Mouse (Mus musculus) kidney, postnatal 0 days (tissue): ENCODE measurements around the gene Ugt1a1. TPM values are rescaled to one million over a fixed set of nuclear protein-coding genes. Genes with fewer than 3 reads are reported as not detected.

Experiments
- ATAC-seq: fragments of 200-750 bp; cut with Nextera tagmentation; replicated peaks from 2 replicates; pipeline ENCODE4 v1.8.0; 2017; ENCODE audit warnings: low read depth, moderate number of reproducible peaks, moderate TSS enrichment, moderate library complexity; ENCODE audit not compliant: low FRiP score
- DNase-seq: peaks from one replicate; pipeline ENCODE4 v3.0.0-alpha.2; 2016; ENCODE audit warnings: low spot score
- H3K27ac ChIP-seq: fragments of 300-500 bp; sonication (generic); 2 replicates; pipeline ENCODE4 v1.5.1; 2014; ENCODE audit warnings: mild to moderate bottlenecking
- H3K27me3 ChIP-seq: fragments of 300-500 bp; sonication (generic); 2 replicates; pipeline ENCODE4 v1.6.1; 2014; ENCODE audit warnings: low read length, mixed read lengths; ENCODE audit not compliant: insufficient read depth
- H3K36me3 ChIP-seq: fragments of 300-500 bp; sonication (generic); 2 replicates; pipeline ENCODE4 v1.6.1; 2014; ENCODE audit warnings: low read length, mixed read lengths; ENCODE audit not compliant: insufficient read depth
- H3K4me1 ChIP-seq: fragments of 300-500 bp; sonication (generic); replicated peaks from 2 replicates; pipeline ENCODE4 v1.6.1; 2014; ENCODE audit warnings: antibody characterized with exemption, low read length, mixed read lengths; ENCODE audit not compliant: insufficient read depth
- H3K4me2 ChIP-seq: fragments of 300-500 bp; sonication (generic); 2 replicates; pipeline ENCODE4 v1.6.1; 2014; ENCODE audit warnings: mild to moderate bottlenecking, low read length, moderate library complexity, mixed read lengths
- H3K4me3 ChIP-seq: fragments of 300-500 bp; sonication (generic); replicated peaks from 2 replicates; pipeline ENCODE4 v1.5.1; 2014; ENCODE audit warnings: low read depth, low read length
- H3K9ac ChIP-seq: fragments of 300-500 bp; sonication (generic); 2 replicates; pipeline ENCODE4 v1.6.1; 2014; ENCODE audit warnings: low read depth, low read length
- H3K9me3 ChIP-seq: fragments of 300-500 bp; sonication (generic); replicated peaks from 2 replicates; pipeline ENCODE4 v1.6.1; 2016; ENCODE audit warnings: low read length, inconsistent platforms, mixed read lengths
- CTCF ChIP-seq: IDR thresholded peaks from 2 replicates; pipeline ENCODE4 v1.5.1; 2016; ENCODE audit warnings: antibody characterized with exemption, low read depth, mild to moderate bottlenecking, moderate library complexity
- WGBS: fragments of 180-500 bp; shearing (Covaris S2); extraction: QIAGEN DNeasy Blood & Tissue Kit; methylation state at CpG from one replicate; pipeline ENCODE4 v1.1.7; 2014; 5-methylcytosine and 5-hydroxymethylcytosine counted together
- polyA plus RNA-seq: library from polyadenylated mRNA; unstranded; fragments of >200 nt; fragmentation: Nextera tagmentation; extraction: Ambion mirVana; gene quantifications from 2 replicates; pipeline ENCODE4 v1.2.1, GENCODE M21; 2015

The Ugt1a1 gene
- polyA plus RNA-seq, 1 experiment from 2014 or later, result 6.2 TPM

DNA sequence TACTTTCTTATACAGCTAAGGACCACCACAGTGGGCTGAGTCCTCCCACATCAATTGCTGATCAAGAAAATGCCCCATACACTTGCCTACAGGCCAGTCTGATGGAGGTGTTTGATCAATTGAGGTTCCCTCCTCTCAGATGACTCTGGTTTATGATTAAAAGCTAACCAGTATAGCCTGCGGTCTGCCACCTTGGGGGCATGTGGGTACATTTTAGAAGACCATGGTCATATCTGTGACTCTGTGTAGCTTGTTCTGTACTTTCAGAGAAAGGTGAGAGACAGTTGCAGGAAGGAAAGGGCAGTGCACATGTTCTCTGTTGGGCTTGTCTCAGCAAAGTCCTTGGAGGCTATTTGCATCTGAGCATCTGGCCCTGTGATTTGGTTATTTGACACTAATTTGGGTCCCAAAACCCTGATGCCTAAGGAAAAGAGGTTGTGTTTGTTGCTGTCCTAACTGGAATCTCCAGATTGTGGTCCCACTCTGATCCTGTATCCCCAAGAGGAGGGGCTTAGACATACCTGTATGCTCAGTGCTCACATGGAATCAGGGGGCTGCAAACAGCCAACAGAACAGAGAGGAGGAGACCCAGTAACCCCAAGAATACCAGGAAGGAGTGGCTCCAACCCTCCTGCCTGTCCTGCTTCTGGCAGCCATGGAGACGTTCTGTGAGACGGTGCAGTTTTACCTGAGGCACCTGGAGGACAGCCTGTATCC lies 21.1 kb downstream of the Ugt1a1 start:
- WGBS, result 50% methylated on average over 3 of the region's 3 CpGs
- no peak for ATAC-seq
- H3K4me2 ChIP-seq, result no peak overlapping the region
- no peaks in the 10 kb centered on the region for H3K27me3 ChIP-seq
- peaks cover 76% of the 10 kb centered on the region for H3K9me3 ChIP-seq
- no peak for TF ChIP-seq CTCF
- DNase-seq, result no peak
- H3K4me1 ChIP-seq, result no peaks in the 10 kb centered on the region
- no peaks in the 10 kb centered on the region for H3K36me3 ChIP-seq
- H3K9ac ChIP-seq, result no peak overlapping the region
- H3K4me3 ChIP-seq, result no peak overlapping the region
- no peak overlapping the region for H3K27ac ChIP-seq

DNA sequence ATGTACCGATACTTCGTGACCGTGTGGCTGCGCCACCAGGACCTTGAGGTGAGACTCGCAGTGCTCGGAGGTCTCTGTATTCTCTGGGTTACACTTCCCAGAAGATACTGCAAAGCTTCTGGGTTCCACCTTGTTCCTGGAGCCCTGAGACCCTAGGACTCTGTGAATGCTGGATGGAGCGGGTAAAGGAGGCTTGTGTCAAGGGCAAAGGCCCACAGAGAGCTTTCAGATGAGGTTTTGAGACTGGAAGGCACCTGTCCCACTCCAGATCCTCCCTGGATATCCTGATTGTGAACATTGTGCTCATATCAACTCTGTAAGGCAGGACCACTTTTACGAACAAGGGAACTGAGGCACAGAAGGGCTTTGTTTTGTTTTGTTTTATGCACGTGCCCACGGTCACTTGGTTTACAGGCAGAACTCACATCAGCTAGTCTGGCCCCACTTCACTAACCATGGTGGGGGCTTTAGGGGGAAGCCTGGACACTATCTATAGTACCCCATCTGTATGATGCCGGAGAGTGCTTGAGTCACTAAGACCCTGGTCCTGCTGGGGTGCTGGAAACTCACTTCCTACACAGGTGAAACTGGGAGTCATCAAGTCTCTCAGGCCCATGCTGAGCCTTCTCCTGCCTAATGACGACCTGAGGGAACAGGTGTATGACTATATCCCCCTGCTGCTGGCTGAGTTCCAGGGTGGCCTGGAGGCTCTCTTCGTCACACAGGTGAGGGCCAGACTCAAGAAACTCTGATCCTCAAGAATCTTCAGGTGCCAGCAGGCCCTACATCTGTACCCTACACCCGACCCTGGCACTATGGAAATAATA lies 21.9 kb downstream of the Ugt1a1 start:
- Histone ChIP-seq H3K9me3 (peaks cover 76% of the 10 kb centered on the region), H3K27me3 (no peaks in the 10 kb centered on the region)
- WGBS, result 65% methylated on average over 14 of the region's 14 CpGs

DNA sequence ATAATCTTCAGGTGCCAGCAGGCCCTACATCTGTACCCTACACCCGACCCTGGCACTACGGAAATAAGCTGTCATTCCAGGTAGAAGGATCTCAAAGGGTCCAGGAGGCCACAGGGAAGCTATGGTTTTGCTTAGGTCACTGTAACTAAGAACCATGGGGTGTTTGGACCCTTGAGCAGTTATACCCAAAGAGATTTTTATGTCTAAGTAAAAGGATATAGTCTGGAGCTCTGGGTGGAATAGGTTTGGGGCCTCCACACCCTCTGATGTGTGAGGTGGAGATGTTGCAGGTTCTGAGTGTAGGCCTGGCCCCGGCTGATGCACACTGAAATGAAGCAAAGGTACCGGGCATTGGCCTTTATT lies 22.5 kb downstream of the Ugt1a1 start:
- no peaks in the 10 kb centered on the region for H3K27me3 ChIP-seq
- H3K4me2 ChIP-seq, result no peak overlapping the region
- H3K27ac ChIP-seq, result no peak overlapping the region
- no peak for ATAC-seq
- H3K4me1 ChIP-seq, result no peaks in the 10 kb centered on the region
- no peak for TF ChIP-seq CTCF
- H3K9me3 ChIP-seq, result peaks cover 72% of the 10 kb centered on the region
- H3K36me3 ChIP-seq, result no peaks in the 10 kb centered on the region
- H3K4me3 ChIP-seq, result no peak overlapping the region
- WGBS, result 61% methylated on average over 4 of the region's 4 CpGs
- no peak for DNase-seq
- no peak overlapping the region for H3K9ac ChIP-seq

More for the DNA sequence above, 21.9 kb downstream of the Ugt1a1 start:
- Histone ChIP-seq H3K36me3 (no peaks in the 10 kb centered on the region), H3K4me2 (no peak overlapping the region), H3K27ac (no peak overlapping the region), H3K9ac (no peak overlapping the region), H3K4me3 (no peak overlapping the region), H3K4me1 (no peaks in the 10 kb centered on the region)
- DNase-seq (no peak), ATAC-seq (no peak)
- no peak for TF ChIP-seq CTCF

GRCm38 (mm10) chr1:88234646-88235045 lies 22.9 kb downstream of the Ugt1a1 start:
- H3K36me3 ChIP-seq, result no peaks in the 10 kb centered on the region
- H3K27me3 ChIP-seq, result no peaks in the 10 kb centered on the region
- H3K4me2 ChIP-seq, result no peak overlapping the region
- H3K9ac ChIP-seq, result no peak overlapping the region
- H3K4me3 ChIP-seq, result no peak overlapping the region
- DNase-seq (no peak), ATAC-seq (no peak)
- H3K4me1 ChIP-seq, result no peaks in the 10 kb centered on the region
- peaks cover 74% of the 10 kb centered on the region for H3K9me3 ChIP-seq
- H3K27ac ChIP-seq, result no peak overlapping the region
- TF ChIP-seq CTCF, result no peak
- WGBS, result 40% methylated on average over 5 of the region's 5 CpGs

DNA sequence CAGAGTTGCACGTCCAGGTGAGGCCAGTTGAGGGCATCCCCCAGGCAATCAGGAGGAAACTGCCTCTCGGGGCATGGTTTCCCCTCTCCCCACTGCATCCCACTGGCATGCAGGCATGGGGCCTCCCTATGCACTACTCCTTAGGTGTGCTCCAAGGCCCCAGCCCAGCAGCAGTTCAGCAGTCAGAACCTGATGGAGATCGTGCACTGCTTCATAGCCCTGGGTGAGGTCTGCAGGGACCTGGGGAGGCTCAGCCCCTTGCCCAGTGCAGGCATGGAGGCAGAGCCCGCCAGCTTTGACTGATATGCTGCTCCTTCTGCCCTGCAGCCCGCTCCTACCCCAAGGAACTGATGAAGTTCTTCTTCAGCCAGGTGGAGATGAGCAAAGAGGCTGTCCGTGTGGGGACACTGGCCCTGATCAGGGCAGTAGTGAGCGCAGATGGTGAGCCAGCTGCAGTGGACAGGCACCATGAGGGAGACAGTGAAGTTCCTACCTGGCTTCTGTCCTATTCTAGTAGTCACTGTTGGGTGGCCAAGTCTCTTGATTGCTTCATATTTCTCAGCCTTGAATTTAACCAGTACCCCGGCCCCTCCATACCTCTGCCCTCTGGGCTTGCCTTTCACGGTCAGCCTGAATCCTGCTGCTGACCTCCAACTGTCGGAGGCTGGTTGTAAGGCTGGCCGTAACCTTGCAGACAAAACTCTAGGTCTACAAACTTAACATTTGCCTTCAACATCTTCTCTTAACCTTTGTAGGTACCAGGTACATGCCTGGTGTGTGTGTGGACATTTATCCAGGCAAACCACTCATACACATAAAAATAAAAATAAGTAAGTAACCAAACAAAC lies 23.5 kb downstream of the Ugt1a1 start:
- no peak for DNase-seq
- 63% methylated on average over 11 of the region's 11 CpGs for WGBS
- Histone ChIP-seq H3K9me3 (peaks cover 74% of the 10 kb centered on the region), H3K4me1 (no peaks in the 10 kb centered on the region), H3K4me3 (no peak overlapping the region), H3K36me3 (no peaks in the 10 kb centered on the region), H3K9ac (no peak overlapping the region), H3K27ac (no peak overlapping the region), H3K4me2 (no peak overlapping the region), H3K27me3 (no peaks in the 10 kb centered on the region)
- ATAC-seq, result no peak
- TF ChIP-seq CTCF, result no peak

DNA sequence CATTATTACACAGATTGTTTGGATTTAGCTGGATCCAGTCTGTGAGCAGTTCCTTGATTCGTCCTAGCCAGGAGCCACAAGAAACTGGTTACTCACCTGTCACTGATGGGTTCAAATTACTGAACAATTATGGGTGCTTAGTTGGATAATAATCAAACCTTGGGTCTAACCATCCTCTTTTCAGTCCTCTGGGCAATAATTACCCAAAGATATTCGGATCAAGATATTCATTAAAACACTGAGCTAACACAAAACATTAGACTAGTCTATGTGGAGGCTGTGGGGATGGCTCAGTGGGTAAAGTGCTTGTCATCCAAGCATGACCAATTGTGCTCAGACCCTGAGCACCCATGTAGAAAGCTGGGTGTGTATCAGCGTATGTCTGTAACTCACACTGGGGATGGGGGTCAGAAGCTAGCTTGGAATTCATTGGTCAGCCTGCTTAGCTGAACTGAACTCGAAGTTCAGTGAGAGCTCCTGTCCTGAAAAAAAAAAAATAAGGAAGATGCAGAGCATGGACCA lies 24.2 kb downstream of the Ugt1a1 start:
- DNase-seq (peak; percentile 52), ATAC-seq (peak; percentile 60)
- H3K27ac ChIP-seq, result no peak overlapping the region
- 55% methylated on average over 4 of the region's 4 CpGs for WGBS
- no peaks in the 10 kb centered on the region for H3K27me3 ChIP-seq
- no peak overlapping the region for H3K4me2 ChIP-seq
- H3K4me3 ChIP-seq, result no peak overlapping the region
- H3K36me3 ChIP-seq, result no peaks in the 10 kb centered on the region
- no peak overlapping the region for H3K9ac ChIP-seq
- H3K9me3 ChIP-seq, result peaks cover 76% of the 10 kb centered on the region
- H3K4me1 ChIP-seq, result no peaks in the 10 kb centered on the region
- TF ChIP-seq CTCF, result no peak
